Mouse (Mus musculus) forebrain, postnatal 0 days (tissue): ENCODE data around the gene Lclat1. TPM values are rescaled to one million over a fixed set of nuclear protein-coding genes. Genes with fewer than 3 reads are reported as not detected.
"Not testable (repeated sequence)": the region's sequence is repeated elsewhere in the genome, so short reads cannot be mapped to it uniquely, and the experiment has no call there.

Source experiments
- ATAC-seq: fragments of 200-750 bp; cut with Nextera tagmentation; 2 replicates; pipeline ENCODE4 v1.8.0; 2017; ENCODE audit warnings: mild to moderate bottlenecking, moderate library complexity
- DNase-seq: peaks from one replicate; pipeline ENCODE4 v3.0.0-alpha.2; 2015
- H3K27ac ChIP-seq: fragments of 300-500 bp; sonication (generic); 2 replicates; pipeline ENCODE4 v1.5.1; 2014; ENCODE audit warnings: low read depth, mild to moderate bottlenecking, antibody characterized with exemption, low read length, moderate library complexity, mixed read lengths
- H3K27me3 ChIP-seq: fragments of 300-500 bp; sonication (generic); 2 replicates; pipeline ENCODE4 v1.6.1; 2014; ENCODE audit warnings: mild to moderate bottlenecking, low read length, mixed read lengths; ENCODE audit not compliant: insufficient read depth
- H3K36me3 ChIP-seq: fragments of 300-500 bp; sonication (generic); 2 replicates; pipeline ENCODE4 v1.6.1; 2014; ENCODE audit warnings: mild to moderate bottlenecking, moderate library complexity; ENCODE audit not compliant: insufficient read depth
- H3K4me1 ChIP-seq: fragments of 300-500 bp; sonication (generic); 2 replicates; pipeline ENCODE4 v1.6.1; 2014; ENCODE audit warnings: antibody characterized with exemption; ENCODE audit not compliant: insufficient read depth
- H3K4me2 ChIP-seq: fragments of 300-500 bp; sonication (generic); 2 replicates; pipeline ENCODE4 v1.6.1; 2014; ENCODE audit warnings: low read depth, mild to moderate bottlenecking, moderate library complexity
- H3K4me3 ChIP-seq: fragments of 300-500 bp; sonication (generic); 2 replicates; pipeline ENCODE4 v1.5.1; 2014; ENCODE audit warnings: low read depth, low read length, mixed read lengths
- H3K9ac ChIP-seq: fragments of 300-500 bp; sonication (generic); 2 replicates; pipeline ENCODE4 v1.6.1; 2014; ENCODE audit warnings: mild to moderate bottlenecking
- H3K9me3 ChIP-seq: fragments of 300-500 bp; sonication (generic); 2 replicates; pipeline ENCODE4 v1.6.1; 2016; ENCODE audit warnings: low read length
- CTCF ChIP-seq: sonication (generic); IDR thresholded peaks from 2 replicates; pipeline ENCODE4 v1.5.1; 2016; ENCODE audit warnings: antibody characterized with exemption, control low read depth, low read depth
- WGBS: fragments of 180-500 bp; shearing (Covaris S2); extraction: QIAGEN DNeasy Blood & Tissue Kit; methylation state at CpG from one replicate; pipeline ENCODE4 v1.1.7; 2014; 5-methylcytosine and 5-hydroxymethylcytosine counted together
- polyA plus RNA-seq: library from polyadenylated mRNA; unstranded; fragments of >200 nt; fragmentation: Nextera tagmentation; extraction: Ambion mirVana; gene quantifications from 2 replicates; pipeline ENCODE4 v1.2.1, GENCODE M21; 2015
- total RNA-seq: library from RNA; depleted of rRNA; stranded (reverse); fragments of >200 nt; gene quantifications from 2 replicates; pipeline ENCODE4 v1.2.3, GENCODE M21; 2014

Gene Lclat1
- total and polyA plus RNA-seq, 2 experiments from 2014 or later, result 11.9 to 28.4 TPM

DNA sequence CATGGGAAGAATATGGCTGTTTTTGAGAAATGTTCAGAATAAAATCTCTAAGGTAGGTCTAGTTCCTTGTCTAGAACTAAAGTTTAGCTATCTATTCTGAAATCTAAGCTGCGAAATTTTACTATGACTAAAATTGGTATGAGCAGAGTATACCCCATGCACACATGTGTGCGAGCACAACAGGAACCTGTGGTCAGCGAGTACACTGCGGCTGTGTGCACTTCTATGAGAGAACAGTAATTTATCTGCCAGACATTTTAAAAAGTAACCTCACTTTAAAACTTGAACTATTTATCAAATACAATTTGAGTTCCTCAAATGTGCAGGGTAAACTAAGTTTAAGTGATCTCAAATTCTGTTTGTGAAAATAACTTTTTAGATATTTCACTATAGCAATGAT is 34.2 kb downstream of the Lclat1 start:
- no peak overlapping the region for H3K4me3 ChIP-seq
- H3K27ac ChIP-seq, result no peak overlapping the region
- H3K4me1 ChIP-seq, result no peaks in the 10 kb centered on the region
- 97% methylated on average over 4 of the region's 4 CpGs for WGBS
- H3K4me2 ChIP-seq, result no peak overlapping the region
- DNase-seq (no peak), ATAC-seq (no peak)
- H3K36me3 ChIP-seq, result no peaks in the 10 kb centered on the region
- H3K9ac ChIP-seq, result no peak overlapping the region
- TF ChIP-seq CTCF, result no peak
- no peaks in the 10 kb centered on the region for H3K27me3 ChIP-seq
- H3K9me3 ChIP-seq, result no peaks in the 10 kb centered on the region

DNA sequence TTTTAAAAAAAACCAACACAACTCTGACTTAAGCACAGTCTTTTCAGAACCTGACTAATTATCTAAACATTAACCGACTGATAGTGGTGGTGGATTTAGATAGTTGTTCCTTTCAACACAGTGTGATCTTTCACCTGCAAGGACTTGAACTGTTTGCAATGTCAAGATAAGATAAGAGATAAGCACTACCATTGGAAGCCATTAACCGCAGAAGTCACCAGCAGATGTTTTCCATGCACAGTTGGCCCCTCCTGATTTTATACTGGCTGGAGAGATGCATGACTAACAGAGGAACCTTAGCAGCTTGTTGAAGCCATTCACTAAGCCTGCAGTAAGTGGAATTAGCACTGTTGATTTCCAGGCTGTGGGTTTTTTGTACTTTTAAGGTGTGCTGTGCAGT is 34.7 kb downstream of the Lclat1 start:
- ATAC-seq (no peak), DNase-seq (no peak)
- no peak overlapping the region for H3K9ac ChIP-seq
- H3K9me3 ChIP-seq, result no peaks in the 10 kb centered on the region
- no peaks in the 10 kb centered on the region for H3K4me1 ChIP-seq
- WGBS, result 90% methylated on average over 2 of the region's 2 CpGs
- no peaks in the 10 kb centered on the region for H3K27me3 ChIP-seq
- TF ChIP-seq CTCF, result no peak
- no peak overlapping the region for H3K4me2 ChIP-seq
- H3K27ac ChIP-seq, result no peak overlapping the region
- H3K36me3 ChIP-seq, result no peaks in the 10 kb centered on the region
- H3K4me3 ChIP-seq, result no peak overlapping the region

DNA sequence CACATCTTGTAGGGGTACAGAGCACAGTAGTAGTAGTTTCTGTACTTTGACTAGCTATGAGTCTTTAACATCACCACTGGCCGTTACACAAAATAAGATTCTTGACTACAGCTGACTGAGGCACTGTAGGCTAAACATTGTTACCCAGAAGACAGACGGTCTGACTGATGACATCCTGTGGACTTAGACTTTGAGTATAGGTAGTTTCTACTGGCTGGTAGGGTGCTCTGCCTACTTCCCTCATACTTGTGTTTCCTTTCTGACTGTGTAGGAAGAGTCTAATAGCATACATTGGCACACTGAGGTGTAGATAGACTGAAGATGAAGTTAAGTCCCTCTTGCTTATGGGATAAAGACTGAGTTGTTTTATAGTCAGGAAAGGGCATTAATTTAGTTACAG is 37.6 kb downstream of the Lclat1 start:
- Histone ChIP-seq H3K36me3 (no peaks in the 10 kb centered on the region), H3K4me1 (no peaks in the 10 kb centered on the region), H3K9me3 (no peaks in the 10 kb centered on the region), H3K4me3 (no peak overlapping the region), H3K9ac (no peak overlapping the region), H3K4me2 (no peak overlapping the region), H3K27me3 (no peaks in the 10 kb centered on the region), H3K27ac (no peak overlapping the region)
- DNase-seq (no peak), ATAC-seq (no peak)
- no peak for TF ChIP-seq CTCF
- WGBS, result 95% methylated on average over 2 of the region's 2 CpGs

DNA sequence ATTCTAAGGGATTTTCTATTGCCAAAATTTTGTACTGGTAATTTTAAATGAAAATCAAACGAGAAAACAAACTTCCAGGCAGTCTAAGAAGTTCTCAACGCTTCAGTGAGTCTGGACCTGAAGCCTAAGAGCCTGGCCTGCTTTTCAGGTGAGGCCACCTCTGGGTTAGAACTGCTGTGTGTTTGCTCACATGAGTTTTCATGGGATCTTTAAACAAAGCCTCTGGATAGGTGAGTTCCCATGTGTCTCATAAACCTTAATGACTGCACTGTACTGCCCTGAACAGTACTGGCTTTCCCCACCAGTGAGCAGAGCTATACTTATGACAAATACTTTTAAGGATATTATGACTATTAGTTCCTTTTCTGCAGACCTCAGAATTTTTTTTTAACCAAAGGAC is 40.8 kb downstream of the Lclat1 start:
- no peak overlapping the region for H3K9ac ChIP-seq
- no peak overlapping the region for H3K27ac ChIP-seq
- no peaks in the 10 kb centered on the region for H3K27me3 ChIP-seq
- no peaks in the 10 kb centered on the region for H3K4me1 ChIP-seq
- no peak for TF ChIP-seq CTCF
- no peak overlapping the region for H3K4me3 ChIP-seq
- WGBS, result 82% methylated on average over 2 of the region's 2 CpGs
- DNase-seq (no peak), ATAC-seq (no peak)
- no peaks in the 10 kb centered on the region for H3K9me3 ChIP-seq
- no peaks in the 10 kb centered on the region for H3K36me3 ChIP-seq
- H3K4me2 ChIP-seq, result no peak overlapping the region

DNA sequence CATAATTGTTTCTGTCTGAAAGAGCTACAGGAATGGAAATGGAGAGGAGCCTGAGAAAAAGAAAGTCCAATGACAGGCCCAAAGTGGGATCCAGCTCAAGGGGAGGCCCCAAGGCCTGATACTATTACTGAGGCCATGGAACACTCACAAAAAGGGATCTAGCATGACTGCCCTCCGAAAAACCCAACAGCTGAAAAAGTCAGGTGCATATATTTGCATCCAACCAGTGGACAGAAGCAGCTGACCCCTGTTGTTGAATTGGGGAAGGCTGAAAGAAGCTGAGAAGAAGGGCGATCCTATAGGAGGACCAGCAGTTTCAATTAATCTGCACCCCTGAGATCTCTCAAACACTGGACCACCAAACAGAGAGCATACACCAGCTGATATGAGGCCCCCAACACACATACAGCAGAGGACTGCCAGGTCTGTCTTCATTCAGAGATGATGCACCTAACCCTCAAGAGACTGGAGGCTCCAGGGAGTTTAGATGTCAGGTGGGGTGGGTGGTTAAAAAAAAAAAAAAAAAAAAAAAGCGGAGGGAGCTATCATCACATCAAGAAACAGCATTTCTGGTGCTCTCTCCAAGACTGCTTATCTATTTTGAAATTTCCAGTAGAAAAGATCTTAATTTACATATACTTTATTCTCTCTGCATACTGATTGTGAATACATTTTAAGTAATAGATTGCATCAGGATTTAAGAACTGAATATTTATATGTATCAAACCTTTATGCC is 45.2 kb downstream of the Lclat1 start:
- 98% methylated on average over 3 of the region's 3 CpGs for WGBS
- ATAC-seq, H3K27me3 ChIP-seq: not testable (repeated sequence)

DNA sequence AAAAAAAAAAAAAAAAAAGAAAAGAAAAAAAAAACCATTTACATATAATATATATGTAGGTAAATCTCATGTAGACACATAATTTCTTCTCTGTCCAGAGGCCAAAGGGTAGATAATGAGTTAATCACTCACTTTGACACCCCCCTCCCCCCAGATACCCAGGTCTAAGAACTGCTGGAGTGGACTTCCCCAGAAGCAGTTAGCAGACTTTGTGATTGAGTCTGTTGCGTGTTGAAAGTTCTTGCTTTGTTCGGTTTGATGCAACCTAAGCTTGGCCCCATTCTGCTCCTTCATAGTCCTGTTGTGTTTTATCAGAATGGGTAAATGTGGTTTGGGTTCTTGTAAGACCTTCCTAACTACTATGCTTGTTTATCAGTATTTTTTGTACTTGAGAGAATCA is 45.9 kb downstream of the Lclat1 start:
- Histone ChIP-seq H3K36me3 (no peaks in the 10 kb centered on the region), H3K4me3 (no peak overlapping the region), H3K9ac (no peak overlapping the region), H3K27me3 (no peaks in the 10 kb centered on the region), H3K4me1 (no peaks in the 10 kb centered on the region), H3K4me2 (no peak overlapping the region), H3K9me3 (no peaks in the 10 kb centered on the region), H3K27ac (no peak overlapping the region)
- ATAC-seq, result no peak
- DNase-seq, result no peak
- TF ChIP-seq CTCF, result no peak
- 84% methylated on average over 2 of the region's 2 CpGs for WGBS

More for the DNA sequence above, 45.2 kb downstream of the Lclat1 start:
- H3K4me1 ChIP-seq, H3K36me3 ChIP-seq, H3K9me3 ChIP-seq, H3K4me3 ChIP-seq, DNase-seq, H3K4me2 ChIP-seq, H3K9ac ChIP-seq, H3K27ac ChIP-seq: not testable (repeated sequence)

DNA sequence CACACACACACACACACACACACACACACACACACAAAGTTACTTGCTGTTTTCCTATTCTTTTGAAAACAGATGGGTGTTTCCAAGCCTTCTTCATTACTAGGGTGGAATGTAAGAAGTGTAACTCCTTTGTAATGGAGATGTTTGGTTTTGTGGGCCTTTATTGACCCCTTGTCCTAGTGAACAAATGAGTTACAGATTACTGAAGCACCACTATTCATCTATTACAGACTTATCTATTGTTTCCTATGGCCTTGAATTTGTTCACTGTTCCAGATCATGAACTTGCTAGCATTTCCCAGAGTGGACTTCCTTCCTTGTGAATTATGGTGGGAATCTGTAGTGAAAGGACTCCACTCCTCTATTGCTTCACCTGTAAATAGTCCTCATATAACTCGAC is 48.8 kb downstream of the Lclat1 start:
- DNase-seq (no peak), ATAC-seq (no peak)
- H3K27me3 ChIP-seq, result no peaks in the 10 kb centered on the region
- no peak overlapping the region for H3K4me3 ChIP-seq
- no peak overlapping the region for H3K4me2 ChIP-seq
- no peak for TF ChIP-seq CTCF
- no peak overlapping the region for H3K27ac ChIP-seq
- 58% methylated on average over 1 of the region's 1 CpGs for WGBS
- no peak overlapping the region for H3K9ac ChIP-seq
- H3K36me3 ChIP-seq, result no peaks in the 10 kb centered on the region
- no peaks in the 10 kb centered on the region for H3K9me3 ChIP-seq
- H3K4me1 ChIP-seq, result no peaks in the 10 kb centered on the region
